Mouse (Mus musculus) E14TG2a.4 (cell line): ENCODE results near the gene Olfr1428.

ENCODE experiments used
- CTCF ChIP-seq: conservative IDR thresholded peaks from 2 replicates; pipeline ENCODE4 v1.5.1; 2014; ENCODE audit warnings: low read length
- NANOG ChIP-seq: IDR thresholded peaks from 2 replicates; pipeline ENCODE4 v1.6.1; 2014; ENCODE audit warnings: borderline replicate concordance, low read length, mixed read lengths
- POU5F1 ChIP-seq: IDR thresholded peaks from 2 replicates; pipeline ENCODE4 v1.6.1; 2014; ENCODE audit warnings: low read length, borderline replicate concordance

DNA sequence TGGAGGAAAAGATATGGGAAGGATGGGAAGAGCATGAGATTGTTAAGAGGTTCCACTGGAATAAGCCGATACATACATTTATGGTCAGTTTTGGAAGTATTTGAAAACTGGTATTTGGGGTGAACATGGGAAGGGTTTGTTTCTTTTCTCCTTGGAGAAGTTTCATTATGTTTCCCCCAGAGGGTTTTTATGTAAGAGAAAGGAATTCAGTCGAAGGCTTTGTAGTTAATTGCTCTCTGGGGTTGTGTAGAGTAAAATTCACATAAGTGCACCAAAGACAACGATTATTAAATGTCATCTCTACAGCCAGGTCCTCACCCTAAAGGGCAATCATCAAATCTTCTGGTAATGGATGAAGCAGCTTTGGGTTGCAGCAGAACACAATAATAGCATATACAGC lies 7.4 kb upstream of the Olfr1428 start, which contains the start of gene Olfr76:
- TF ChIP-seq CTCF: no peak
- no peak for TF ChIP-seq POU5F1
- TF ChIP-seq NANOG: no peak
